Mouse (Mus musculus) liver, embryonic 15.5 days (tissue): Measurements from ENCODE around the gene Gm45234. TPM values are rescaled to one million over a fixed set of nuclear protein-coding genes. Genes with fewer than 3 reads are reported as not detected.

Source experiments
- ATAC-seq: fragments of 200-750 bp; cut with Nextera tagmentation; 2 replicates; pipeline ENCODE4 v1.8.0; 2017; ENCODE audit warnings: moderate number of reproducible peaks, mild to moderate bottlenecking, moderate library complexity; ENCODE audit not compliant: insufficient read depth
- H3K27ac ChIP-seq: fragments of 300-500 bp; sonication (generic); replicated peaks from 2 replicates; pipeline ENCODE4 v1.5.1; 2015; ENCODE audit warnings: mild to moderate bottlenecking, inconsistent platforms
- H3K27me3 ChIP-seq: fragments of 300-500 bp; sonication (generic); 2 replicates; pipeline ENCODE4 v1.6.1; 2015; ENCODE audit warnings: mild to moderate bottlenecking, inconsistent platforms
- H3K36me3 ChIP-seq: fragments of 300-500 bp; sonication (generic); replicated peaks from 2 replicates; pipeline ENCODE4 v1.6.1; 2015; ENCODE audit warnings: moderate library complexity, mild to moderate bottlenecking, inconsistent platforms
- H3K4me1 ChIP-seq: fragments of 300-500 bp; sonication (generic); replicated peaks from 2 replicates; pipeline ENCODE4 v1.6.1; 2015; ENCODE audit warnings: inconsistent platforms
- H3K4me2 ChIP-seq: fragments of 300-500 bp; sonication (generic); 2 replicates; pipeline ENCODE4 v1.6.1; 2015; ENCODE audit warnings: moderate library complexity, mild to moderate bottlenecking, inconsistent platforms
- H3K4me3 ChIP-seq: fragments of 300-500 bp; sonication (generic); replicated peaks from 2 replicates; pipeline ENCODE4 v1.5.1; 2015; ENCODE audit warnings: mild to moderate bottlenecking, inconsistent platforms
- H3K9ac ChIP-seq: fragments of 300-500 bp; sonication (generic); 2 replicates; pipeline ENCODE4 v1.6.1; 2015; ENCODE audit warnings: moderate library complexity, mild to moderate bottlenecking, inconsistent platforms
- H3K9me3 ChIP-seq: fragments of 300-500 bp; sonication (generic); replicated peaks from 2 replicates; pipeline ENCODE4 v1.6.1; 2016; ENCODE audit warnings: inconsistent platforms
- WGBS: fragments of 180-500 bp; shearing (Covaris S2); methylation state at CpG from one replicate; pipeline ENCODE4 v1.1.7; 2015; ENCODE audit warnings: mixed read lengths; ENCODE audit not compliant: insufficient replicate concordance; 5-methylcytosine and 5-hydroxymethylcytosine counted together
- polyA plus RNA-seq: library from polyadenylated mRNA; unstranded; fragments of >200 nt; fragmentation: Nextera tagmentation; extraction: Ambion mirVana; gene quantifications from 2 replicates; pipeline ENCODE4 v1.2.1, GENCODE M21; 2015

Gene Gm45234
- polyA plus RNA-seq, 1 experiment from 2014 or later, result not detected

- 77% methylated on average over 7 of the region's 7 CpGs for WGBS
- Histone ChIP-seq H3K4me3 (peak overlapping the region; percentile 71; the same call in 1 of the 2 replicates), H3K36me3 (no peaks in the 10 kb centered on the region), H3K27ac (no peak overlapping the region), H3K9ac (no peak overlapping the region), H3K4me1 (peaks cover 22% of the 10 kb centered on the region), H3K4me2 (peak overlapping the region; percentile 100), H3K27me3 (no peaks in the 10 kb centered on the region; the same call in 1 of the 2 replicates), H3K9me3 (no peaks in the 10 kb centered on the region)
- no peak for ATAC-seq
These were observed 8.9 kb downstream of the Gm45234 start for GRCm38 (mm10) chr6:124746654-124747632.

GRCm38 (mm10) chr6:124746296-124746605, 9.6 kb downstream of the Gm45234 start:
- peak overlapping the region; percentile 92 for H3K9ac ChIP-seq
- peak overlapping the region; percentile 87 for H3K27ac ChIP-seq
- no peaks in the 10 kb centered on the region; the same call in 1 of the 2 replicates for H3K27me3 ChIP-seq
- H3K36me3 ChIP-seq, result no peaks in the 10 kb centered on the region
- WGBS, result 24% methylated on average over 8 of the region's 8 CpGs
- peak overlapping the region; percentile 100 for H3K4me2 ChIP-seq
- peaks cover 28% of the 10 kb centered on the region for H3K4me1 ChIP-seq
- no peak for ATAC-seq
- H3K4me3 ChIP-seq, result peak overlapping the region; percentile 71
- no peaks in the 10 kb centered on the region for H3K9me3 ChIP-seq

GRCm38 (mm10) chr6:124745490-124746295, 10.1 kb downstream of the Gm45234 start:
- Histone ChIP-seq H3K9ac (peak overlapping the region; percentile 92), H3K4me2 (peak overlapping the region; percentile 100), H3K27ac (peak overlapping the region; percentile 87), H3K4me1 (peaks cover 31% of the 10 kb centered on the region), H3K4me3 (peak overlapping the region; percentile 71), H3K36me3 (no peaks in the 10 kb centered on the region), H3K9me3 (no peaks in the 10 kb centered on the region), H3K27me3 (no peaks in the 10 kb centered on the region; the same call in 1 of the 2 replicates)
- peak; percentile 79 for ATAC-seq
- under 1% methylated on average over 85 of the region's 85 CpGs for WGBS

DNA sequence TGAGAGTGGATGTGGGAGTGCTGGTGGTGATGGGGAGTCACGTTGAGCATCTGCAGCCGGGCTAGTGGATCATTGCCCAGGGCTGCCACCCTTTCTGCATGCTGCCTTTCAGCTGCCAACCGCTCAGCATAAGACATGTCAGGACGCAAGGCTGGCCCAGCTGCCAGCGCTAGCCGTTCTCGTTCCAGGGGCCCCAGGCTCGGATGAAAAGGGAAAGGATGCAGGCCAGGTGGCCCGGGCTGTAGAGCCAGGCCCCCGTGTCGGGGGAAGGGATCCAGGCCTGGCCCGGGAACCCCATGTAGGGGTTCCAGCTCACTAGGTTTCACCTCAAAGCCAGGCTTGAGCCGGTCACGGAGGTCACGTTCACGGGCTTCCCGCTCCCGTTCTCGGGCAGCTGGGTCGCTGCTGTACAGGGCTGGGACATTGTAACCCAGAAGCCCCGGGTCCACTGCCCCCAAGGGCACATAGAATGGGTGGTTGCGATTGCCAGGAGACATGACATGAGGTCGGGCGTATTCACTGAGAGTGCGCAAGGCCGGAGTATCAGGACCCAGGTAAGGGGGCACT, 11.0 kb downstream of the Gm45234 start:
- ATAC-seq, result no peak
- Histone ChIP-seq H3K9me3 (no peaks in the 10 kb centered on the region), H3K4me3 (peak overlapping the region; percentile 71), H3K27me3 (no peaks in the 10 kb centered on the region), H3K36me3 (no peaks in the 10 kb centered on the region), H3K9ac (peak overlapping the region; percentile 92; the same call in 1 of the 2 replicates), H3K4me1 (peaks cover 40% of the 10 kb centered on the region), H3K4me2 (peak overlapping the region; percentile 100), H3K27ac (peak overlapping the region; percentile 54)
- WGBS, result 65% methylated on average over 26 of the region's 26 CpGs

- no peak overlapping the region for H3K27ac ChIP-seq
- 78% methylated on average over 8 of the region's 8 CpGs for WGBS
- ATAC-seq, result no peak
These were observed 12.2 kb downstream of the Gm45234 start for GRCm38 (mm10) chr6:124743647-124744046.

DNA sequence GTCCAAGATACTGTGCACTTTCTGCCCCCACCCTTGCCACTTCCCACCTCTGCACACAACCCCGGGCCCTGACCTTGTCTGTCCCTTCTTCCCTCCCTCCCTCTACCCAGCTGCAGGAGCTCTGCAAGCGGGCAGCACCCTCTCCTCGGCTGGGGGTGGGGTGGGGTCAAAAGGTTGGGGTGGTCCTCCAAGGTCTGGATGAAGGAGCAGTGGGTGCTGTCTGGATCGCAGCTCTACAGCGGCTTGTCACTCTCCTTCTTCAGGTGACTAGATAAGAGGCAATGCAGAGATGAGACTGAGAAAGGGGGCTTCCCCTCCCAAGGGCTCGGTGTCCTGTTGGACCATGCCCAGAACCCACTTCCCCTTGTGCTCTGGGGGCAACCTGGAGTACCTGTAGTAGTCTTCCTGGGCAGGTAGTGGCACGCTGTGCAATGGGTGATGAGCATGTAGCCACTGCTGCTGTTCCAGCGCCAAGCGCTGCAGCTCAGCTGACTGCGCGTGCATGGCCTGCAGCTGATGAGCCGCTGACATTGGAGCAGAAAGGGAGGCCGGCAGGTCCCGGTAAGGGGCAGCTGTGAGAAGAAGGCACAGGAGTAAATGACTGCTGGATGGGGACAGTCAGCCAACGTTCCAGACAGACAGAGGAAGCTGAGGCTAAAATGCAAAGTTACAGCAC, 12.8 kb downstream of the Gm45234 start:
- Histone ChIP-seq H3K4me3 (no peak overlapping the region), H3K9ac (no peak overlapping the region), H3K4me2 (no peak overlapping the region), H3K27me3 (no peaks in the 10 kb centered on the region), H3K36me3 (no peaks in the 10 kb centered on the region), H3K27ac (no peak overlapping the region), H3K4me1 (peaks cover 58% of the 10 kb centered on the region), H3K9me3 (no peaks in the 10 kb centered on the region)
- WGBS, result 80% methylated on average over 15 of the region's 15 CpGs
- ATAC-seq, result no peak

More at GRCm38 (mm10) chr6:124743647-124744046, 12.2 kb downstream of the Gm45234 start:
- H3K9me3 ChIP-seq, result no peaks in the 10 kb centered on the region
- peaks cover 52% of the 10 kb centered on the region for H3K4me1 ChIP-seq
- no peak overlapping the region for H3K4me2 ChIP-seq
- no peaks in the 10 kb centered on the region for H3K27me3 ChIP-seq
- H3K9ac ChIP-seq, result no peak overlapping the region
- no peaks in the 10 kb centered on the region for H3K36me3 ChIP-seq
- no peak overlapping the region for H3K4me3 ChIP-seq

DNA sequence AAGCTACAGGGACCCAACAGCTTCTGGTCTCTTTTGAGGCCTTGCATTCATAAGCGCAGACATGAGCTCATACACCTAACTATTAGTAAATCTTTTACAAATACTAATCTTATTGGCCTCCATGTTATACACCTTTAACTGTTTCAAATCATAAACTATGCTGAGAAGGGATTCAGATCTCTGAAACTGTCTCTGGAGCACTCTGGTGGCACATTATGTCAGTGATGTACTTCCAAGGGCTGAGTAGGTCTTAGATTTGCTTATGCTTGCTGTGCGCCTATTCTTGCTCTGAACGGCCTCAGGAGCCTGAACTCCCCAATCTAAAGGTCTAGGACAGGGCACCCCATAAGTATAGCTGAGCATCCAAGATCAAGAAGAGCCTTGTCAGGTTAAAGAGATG, 14.0 kb downstream of the Gm45234 start:
- Histone ChIP-seq H3K27ac (peak overlapping the region; percentile 97), H3K4me1 (peaks cover 63% of the 10 kb centered on the region), H3K9me3 (no peaks in the 10 kb centered on the region), H3K4me3 (peak overlapping the region; percentile 65), H3K9ac (peak overlapping the region; percentile 79), H3K36me3 (no peaks in the 10 kb centered on the region), H3K27me3 (no peaks in the 10 kb centered on the region), H3K4me2 (peak overlapping the region; percentile 98)
- WGBS, result 83% methylated on average over 3 of the region's 3 CpGs
- no peak for ATAC-seq

DNA sequence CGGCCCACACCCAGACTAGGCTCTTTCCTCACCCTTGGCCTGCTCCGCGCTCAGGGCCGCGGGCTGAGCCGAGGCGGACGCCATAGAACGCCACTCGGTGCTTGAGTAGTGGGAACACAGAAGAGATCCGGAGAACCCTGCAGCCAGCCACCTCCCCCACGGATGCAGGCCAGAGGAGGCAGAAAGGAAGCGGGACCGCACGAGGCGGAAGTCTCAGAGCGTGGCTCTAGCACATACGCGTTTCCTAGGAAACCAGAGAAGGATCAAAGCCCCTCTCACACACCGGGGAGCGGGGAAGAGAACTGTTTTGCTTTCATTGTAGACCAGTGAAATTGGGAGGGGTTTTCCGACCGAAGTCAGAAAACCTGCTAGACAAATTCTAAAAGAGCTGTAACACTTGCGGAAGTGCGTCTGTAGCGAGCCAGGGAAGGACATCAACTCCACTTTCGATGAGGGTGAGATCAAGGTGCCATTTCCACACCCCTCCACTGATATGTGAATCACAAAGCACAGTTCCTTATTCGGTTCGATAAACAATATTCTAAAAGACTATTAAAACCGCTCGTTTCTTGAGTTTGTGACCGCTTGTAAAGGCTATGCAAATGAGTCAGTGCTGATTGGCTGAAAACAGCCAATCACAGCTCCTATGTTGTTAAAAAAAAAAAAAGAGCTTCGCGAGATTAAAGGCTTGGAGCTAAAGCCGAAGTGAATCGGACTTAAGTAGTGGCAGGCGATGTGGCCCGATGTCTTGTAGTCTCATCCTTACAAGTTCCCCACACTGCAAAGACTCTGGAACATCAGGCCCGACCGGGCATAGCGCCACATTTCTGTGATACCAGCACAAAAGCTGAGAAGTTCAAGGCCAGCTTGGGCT, 14.7 kb downstream of the Gm45234 start, which contains the start of gene Grcc10:
Gene Grcc10 (minus strand): TSS at position 487 of the 874 bp plus-strand sequence.
- Histone ChIP-seq H3K9ac (peak within 1 kb of the TSS; percentile 79), H3K27ac (peak within 1 kb of the TSS; percentile 97), H3K9me3 (no peaks in the 10 kb centered on the region), H3K36me3 (no peaks in the 10 kb centered on the region), H3K27me3 (no peaks in the 10 kb centered on the region), H3K4me3 (peak within 1 kb of the TSS; percentile 65), H3K4me1 (peaks cover 56% of the 10 kb centered on the region), H3K4me2 (peak within 1 kb of the TSS; percentile 98)
- WGBS, result under 1% methylated on average over 41 of the region's 41 CpGs
- ATAC-seq, result peak; percentile 73

- H3K36me3 ChIP-seq, result no peaks in the 10 kb centered on the region
- WGBS, result under 1% methylated on average over 29 of the region's 29 CpGs
- no peaks in the 10 kb centered on the region for H3K9me3 ChIP-seq
- peak overlapping the region; percentile 97 for H3K27ac ChIP-seq
- no peak; the same call in 1 of the 2 replicates for ATAC-seq
- peak overlapping the region; percentile 98 for H3K4me2 ChIP-seq
- no peaks in the 10 kb centered on the region for H3K27me3 ChIP-seq
- peak overlapping the region; percentile 79 for H3K9ac ChIP-seq
- H3K4me1 ChIP-seq, result peaks cover 50% of the 10 kb centered on the region
- peak overlapping the region; percentile 65 for H3K4me3 ChIP-seq
These were observed 15.5 kb downstream of the Gm45234 start for GRCm38 (mm10) chr6:124740211-124740887.
